Mouse (Mus musculus) midbrain, embryonic 11.5 days (tissue): ENCODE results near the gene Bcl2. TPM values are rescaled to one million over a fixed set of nuclear protein-coding genes. Genes with fewer than 3 reads are reported as not detected.

Experiments
- ATAC-seq: fragments of 200-750 bp; cut with Nextera tagmentation; 2 replicates; pipeline ENCODE4 v1.8.0; 2017; ENCODE audit warnings: moderate TSS enrichment, moderate library complexity; ENCODE audit not compliant: low FRiP score
- DNase-seq: peaks from one replicate; pipeline ENCODE4 v3.0.0; 2015; ENCODE audit warnings: low spot score; ENCODE audit errors: missing footprints
- H3K27ac ChIP-seq: fragments of 300-500 bp; sonication (generic); 2 replicates; pipeline ENCODE4 v1.5.1; 2014; ENCODE audit warnings: low read depth, low read length
- H3K27me3 ChIP-seq: fragments of 300-500 bp; sonication (generic); 2 replicates; pipeline ENCODE4 v1.6.1; 2014; ENCODE audit warnings: mild to moderate bottlenecking, low read length, moderate library complexity, mixed read lengths; ENCODE audit not compliant: control insufficient read depth, insufficient read depth
- H3K36me3 ChIP-seq: fragments of 300-500 bp; sonication (generic); 2 replicates; pipeline ENCODE4 v1.6.1; 2014; ENCODE audit warnings: mild to moderate bottlenecking, low read length, moderate library complexity, mixed read lengths; ENCODE audit not compliant: control insufficient read depth, insufficient read depth
- H3K4me1 ChIP-seq: fragments of 300-500 bp; sonication (generic); 2 replicates; pipeline ENCODE4 v1.6.1; 2014; ENCODE audit warnings: low read length; ENCODE audit not compliant: control insufficient read depth, insufficient read depth
- H3K4me2 ChIP-seq: fragments of 300-500 bp; sonication (generic); 2 replicates; pipeline ENCODE4 v1.6.1; 2014; ENCODE audit warnings: mild to moderate bottlenecking, moderate library complexity
- H3K4me3 ChIP-seq: fragments of 300-500 bp; sonication (generic); 2 replicates; pipeline ENCODE4 v1.5.1; 2014; ENCODE audit warnings: low read depth, low read length
- H3K9ac ChIP-seq: fragments of 300-500 bp; sonication (generic); 2 replicates; pipeline ENCODE4 v1.6.1; 2014; ENCODE audit warnings: low read length
- H3K9me3 ChIP-seq: fragments of 300-500 bp; sonication (generic); 2 replicates; pipeline ENCODE4 v1.6.1; 2016; ENCODE audit warnings: low read length; ENCODE audit not compliant: control insufficient read depth
- WGBS: fragments of 180-500 bp; shearing (Covaris S2); extraction: QIAGEN DNeasy Blood & Tissue Kit; methylation state at CpG from one replicate; pipeline ENCODE4 v1.1.7; 2014; 5-methylcytosine and 5-hydroxymethylcytosine counted together
- polyA plus RNA-seq: library from polyadenylated mRNA; unstranded; fragments of >200 nt; fragmentation: Nextera tagmentation; extraction: Ambion mirVana; gene quantifications from 2 replicates; pipeline ENCODE4 v1.2.1, GENCODE M21; 2014

Gene Bcl2
- 5.7 and 6.2 TPM in 2 replicates for polyA plus RNA-seq

DNA sequence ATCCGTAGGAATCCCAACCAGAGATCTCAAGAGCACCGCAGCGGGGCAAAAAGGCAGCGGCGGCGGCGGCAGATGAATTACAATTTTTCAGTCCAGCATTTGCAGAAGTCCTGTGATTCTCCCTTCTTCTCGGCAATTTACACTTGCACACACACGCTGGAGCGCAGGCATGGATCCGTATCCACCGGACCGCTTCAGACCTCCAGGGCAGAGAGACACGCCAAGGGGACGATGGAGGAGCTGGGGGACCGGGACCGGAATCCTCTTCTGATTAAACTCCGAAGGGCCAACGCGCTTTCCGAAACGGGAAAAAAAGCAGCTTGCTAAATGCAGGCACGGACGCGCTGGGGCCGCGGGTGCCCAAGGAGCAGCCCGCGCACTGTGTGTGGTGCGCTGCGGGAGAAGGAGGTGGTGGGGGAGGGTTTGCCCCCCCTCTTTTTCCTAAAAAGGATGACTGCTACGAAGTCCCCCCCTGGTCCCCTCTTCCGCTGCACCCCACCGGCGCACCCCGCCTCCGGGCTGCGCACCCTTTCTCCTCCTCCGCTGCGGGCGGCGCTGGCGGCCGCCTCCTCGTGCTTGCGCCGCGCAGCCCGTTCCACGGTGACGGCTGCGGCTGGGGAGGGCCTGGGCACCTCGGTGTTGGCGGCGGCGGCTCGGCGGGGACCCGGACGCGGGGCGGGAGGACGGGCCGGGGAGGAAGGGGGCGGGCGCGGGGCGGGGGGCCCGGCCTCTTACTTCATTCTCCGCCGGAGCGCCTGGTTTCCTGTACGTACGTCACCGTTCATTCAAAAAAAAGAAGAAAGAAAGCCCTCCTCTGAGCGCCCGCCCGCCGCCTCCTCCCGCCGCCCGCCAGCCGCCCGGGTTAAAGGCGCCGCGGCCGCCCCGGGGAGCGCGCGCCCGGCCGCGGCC lies at the start of gene Bcl2:
Gene Bcl2 (minus strand): TSS at position 654 of the 909 bp plus-strand sequence.
- WGBS: under 1% methylated on average over 69 of the region's 95 CpGs
- peak; percentile 89 for ATAC-seq

DNA sequence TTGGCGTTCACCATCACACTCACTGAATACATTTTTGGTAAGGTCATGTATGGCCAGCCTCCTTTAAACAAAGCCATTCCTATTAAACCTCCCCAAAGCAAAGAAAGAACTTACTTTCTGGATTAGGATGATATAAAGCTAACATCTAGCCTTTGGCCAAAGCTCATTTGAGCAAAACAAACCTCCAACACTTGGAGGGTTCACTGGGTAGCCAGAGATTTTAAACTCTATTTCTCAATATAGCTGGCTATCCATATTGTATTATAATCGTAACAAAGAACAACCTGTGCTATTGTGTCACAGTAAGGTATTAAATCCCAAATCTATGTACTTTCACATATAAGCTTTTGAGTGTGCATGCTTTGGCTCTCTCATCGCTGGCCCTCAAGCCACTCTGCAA lies 46.7 kb upstream of the Bcl2 start:
- peaks cover 7% of the 10 kb centered on the region for H3K4me1 ChIP-seq
- no peaks in the 10 kb centered on the region for H3K27me3 ChIP-seq
- H3K9ac ChIP-seq: no peak overlapping the region
- H3K9me3 ChIP-seq: no peaks in the 10 kb centered on the region
- H3K4me3 ChIP-seq: no peak overlapping the region
- 88% methylated on average over 3 of the region's 3 CpGs for WGBS
- no peak for ATAC-seq
- no peak overlapping the region for H3K4me2 ChIP-seq
- no peak overlapping the region for H3K27ac ChIP-seq
- DNase-seq: no peak
- no peaks in the 10 kb centered on the region for H3K36me3 ChIP-seq

More for the DNA sequence above, at the start of gene Bcl2:
- peak within 1 kb of the TSS; percentile 85 for H3K4me2 ChIP-seq
- H3K9me3 ChIP-seq: no peaks in the 10 kb centered on the region
- H3K9ac ChIP-seq: peak within 1 kb of the TSS; percentile 91
- no peaks in the 10 kb centered on the region for H3K36me3 ChIP-seq
- peak; percentile 96 for DNase-seq
- H3K4me3 ChIP-seq: peak within 1 kb of the TSS; percentile 74
- peak within 1 kb of the TSS; percentile 73 for H3K27ac ChIP-seq
- peaks cover 13% of the 10 kb centered on the region for H3K4me1 ChIP-seq
- H3K27me3 ChIP-seq: no peaks in the 10 kb centered on the region

DNA sequence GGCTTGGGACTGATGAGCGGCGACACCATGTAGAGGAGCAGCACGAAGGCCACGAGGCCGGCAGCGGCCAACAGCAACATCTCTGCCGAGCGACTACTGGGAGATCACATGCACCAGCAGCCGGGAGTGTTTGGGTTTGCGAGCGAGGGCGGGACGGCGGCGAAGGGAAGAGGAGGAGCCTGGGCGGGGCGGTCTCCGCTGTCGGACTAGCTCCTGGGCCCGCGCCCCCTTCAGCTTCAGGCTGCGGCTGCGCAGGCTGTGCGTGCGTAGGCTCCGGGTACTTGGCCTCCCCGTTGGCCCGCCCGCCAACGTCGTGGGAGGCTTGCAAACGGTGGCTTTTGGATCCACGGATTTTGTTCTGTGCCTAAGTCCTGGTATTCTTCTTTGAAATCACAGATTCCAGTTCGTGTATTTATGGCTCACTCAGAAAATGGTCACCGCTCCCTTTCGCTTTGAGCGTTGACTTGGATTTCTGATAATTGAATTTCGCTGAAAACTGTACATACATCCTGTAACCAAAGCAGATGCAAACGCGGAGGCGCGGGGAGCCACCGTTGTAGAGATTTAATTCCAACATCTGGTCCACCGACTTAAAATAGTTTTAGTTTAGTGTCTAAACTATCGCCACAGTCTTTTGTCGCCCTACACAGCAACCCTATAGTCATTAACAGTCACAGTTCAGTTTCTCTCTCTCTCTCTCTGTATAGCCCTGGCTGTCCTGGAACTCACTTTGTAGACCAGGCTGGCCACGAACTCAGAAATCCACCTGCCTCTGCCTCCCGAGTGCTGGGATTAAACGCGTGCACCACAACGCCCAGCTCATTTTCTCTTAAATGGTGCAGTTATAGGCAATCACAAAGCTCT lies 45.7 kb upstream of the Bcl2 start, which contains the start of gene Kdsr:
Gene Kdsr (minus strand): TSS at position 156 of the 864 bp plus-strand sequence.
- peak; percentile 99 for DNase-seq
- H3K9ac ChIP-seq: peak within 1 kb of the TSS; percentile 73
- 3% methylated on average over 51 of the region's 51 CpGs for WGBS
- peak within 1 kb of the TSS; percentile 56 for H3K4me3 ChIP-seq
- H3K36me3 ChIP-seq: no peaks in the 10 kb centered on the region
- ATAC-seq: peak; percentile 99
- H3K4me1 ChIP-seq: peaks cover 7% of the 10 kb centered on the region
- peak within 1 kb of the TSS; percentile 44; the same call in 1 of the 2 replicates for H3K27ac ChIP-seq
- H3K27me3 ChIP-seq: no peaks in the 10 kb centered on the region
- H3K4me2 ChIP-seq: peak within 1 kb of the TSS; percentile 96
- no peaks in the 10 kb centered on the region for H3K9me3 ChIP-seq

DNA sequence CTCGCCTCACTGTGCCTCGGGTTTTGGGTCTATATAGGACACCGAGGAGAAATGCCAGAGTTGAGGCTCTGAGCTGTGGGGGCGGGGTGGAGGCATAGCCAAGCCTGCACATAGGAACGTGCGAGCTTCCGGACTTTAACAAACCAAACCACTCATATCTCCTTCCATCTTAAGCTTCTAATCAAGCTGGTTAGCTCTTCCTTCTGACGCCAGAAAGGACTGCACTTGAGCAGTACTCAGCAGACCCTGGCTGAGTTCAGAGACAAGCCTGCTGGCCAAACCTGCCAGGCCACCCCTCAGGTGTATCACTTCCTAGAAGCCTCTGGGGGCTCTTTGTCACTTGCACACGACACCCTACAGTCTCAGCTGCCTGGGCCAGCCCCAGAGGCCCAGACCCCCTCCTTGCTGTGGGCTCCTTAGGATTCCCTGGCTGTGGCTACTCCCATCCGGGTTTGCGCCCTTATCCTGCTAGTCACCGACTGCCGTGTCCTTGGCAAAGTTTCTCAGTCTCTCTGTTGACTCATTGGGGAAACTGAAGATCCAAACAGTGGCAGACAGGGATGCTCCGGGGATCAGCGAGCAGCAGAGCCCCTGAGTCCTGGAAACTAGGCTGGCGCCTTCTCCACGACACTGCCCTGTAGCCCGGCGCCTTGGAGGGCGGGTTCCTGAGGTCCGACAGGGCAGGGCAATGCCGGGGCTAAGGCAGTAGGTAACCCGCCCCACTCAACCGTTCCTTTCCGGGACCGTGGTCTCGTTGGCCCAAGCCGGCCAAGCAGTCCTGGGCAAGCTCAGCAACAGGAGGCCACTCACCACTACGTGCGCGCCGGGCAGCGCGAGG lies 44.9 kb upstream of the Bcl2 start:
- peak overlapping the region; percentile 56 for H3K4me3 ChIP-seq
- H3K4me1 ChIP-seq: peaks cover 7% of the 10 kb centered on the region
- peak overlapping the region; percentile 73 for H3K9ac ChIP-seq
- peak overlapping the region; percentile 44; the same call in 1 of the 2 replicates for H3K27ac ChIP-seq
- ATAC-seq (peak; percentile 42), DNase-seq (peak; percentile 92)
- H3K36me3 ChIP-seq: no peaks in the 10 kb centered on the region
- peak overlapping the region; percentile 96 for H3K4me2 ChIP-seq
- no peaks in the 10 kb centered on the region for H3K9me3 ChIP-seq
- WGBS: 5% methylated on average over 34 of the region's 34 CpGs
- H3K27me3 ChIP-seq: no peaks in the 10 kb centered on the region

DNA sequence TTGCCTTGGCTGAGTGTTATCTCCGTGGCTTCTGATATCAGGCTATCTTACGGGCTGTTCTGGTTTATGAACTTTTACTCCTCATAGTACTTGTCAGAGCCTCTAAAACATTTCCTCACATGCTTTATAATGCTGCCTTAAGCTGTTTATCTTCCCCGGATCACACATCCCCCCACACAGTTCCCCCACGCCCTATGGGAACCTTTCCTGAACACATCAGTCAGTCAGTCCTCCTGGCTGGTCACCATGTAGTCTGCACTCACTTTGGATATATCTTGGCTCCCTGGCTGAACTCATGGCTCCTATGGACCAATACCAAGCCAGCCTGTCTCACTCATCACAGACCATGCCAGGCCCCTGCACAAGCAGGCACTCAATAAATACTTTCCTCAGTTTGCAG lies 42.6 kb upstream of the Bcl2 start:
- no peak for ATAC-seq
- 92% methylated on average over 4 of the region's 4 CpGs for WGBS
- no peak for DNase-seq
- Histone ChIP-seq H3K27me3 (no peaks in the 10 kb centered on the region), H3K36me3 (no peaks in the 10 kb centered on the region), H3K4me2 (no peak overlapping the region), H3K4me1 (peaks cover 7% of the 10 kb centered on the region), H3K27ac (no peak overlapping the region), H3K9ac (no peak overlapping the region), H3K9me3 (no peaks in the 10 kb centered on the region), H3K4me3 (no peak overlapping the region)

DNA sequence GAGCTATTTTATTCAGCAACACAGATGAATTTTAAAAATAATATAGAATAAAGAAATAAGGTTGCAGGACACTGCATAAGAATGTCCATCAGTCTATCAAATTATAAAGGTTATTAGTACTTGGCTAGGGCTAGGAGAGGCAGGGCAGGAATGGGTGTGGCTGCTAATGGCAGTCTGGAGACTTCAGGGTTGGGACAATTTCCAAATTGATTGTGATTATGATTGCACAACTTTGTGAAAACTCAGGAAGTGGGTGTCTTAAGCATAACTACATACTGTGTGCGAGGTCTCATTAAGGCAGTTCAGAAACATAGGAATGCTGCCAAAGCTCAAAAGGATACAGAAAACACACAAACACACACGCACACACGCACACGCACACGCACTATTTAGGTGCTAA lies 37.9 kb upstream of the Bcl2 start:
- H3K27me3 ChIP-seq: no peaks in the 10 kb centered on the region
- H3K27ac ChIP-seq: no peak overlapping the region
- no peak overlapping the region for H3K4me2 ChIP-seq
- H3K9me3 ChIP-seq: no peaks in the 10 kb centered on the region
- H3K36me3 ChIP-seq: no peaks in the 10 kb centered on the region; the same call in 1 of the 2 replicates
- ATAC-seq (no peak), DNase-seq (no peak)
- 94% methylated on average over 5 of the region's 5 CpGs for WGBS
- no peak overlapping the region for H3K4me3 ChIP-seq
- no peak overlapping the region for H3K9ac ChIP-seq
- no peaks in the 10 kb centered on the region for H3K4me1 ChIP-seq

DNA sequence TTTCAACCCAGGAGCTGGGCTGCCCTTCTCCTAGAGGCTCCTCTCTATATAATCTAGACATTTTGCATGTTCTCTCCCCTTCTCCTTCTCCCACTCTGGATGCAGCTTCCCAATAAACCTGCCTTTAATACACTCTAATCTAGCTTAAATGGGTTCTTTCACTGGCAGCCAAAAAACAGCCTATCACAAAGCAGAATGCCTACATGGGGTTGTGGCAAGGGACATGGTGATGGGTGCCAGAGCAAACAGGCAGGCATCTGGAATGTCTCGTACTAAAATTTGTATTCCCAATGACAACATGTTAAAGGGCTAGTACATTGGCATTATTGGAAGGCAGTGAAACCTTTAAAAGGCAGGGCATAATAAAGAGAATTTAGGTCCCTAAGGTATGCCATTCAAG lies 36.6 kb upstream of the Bcl2 start:
- H3K4me3 ChIP-seq: no peak overlapping the region
- no peak for ATAC-seq

DNA sequence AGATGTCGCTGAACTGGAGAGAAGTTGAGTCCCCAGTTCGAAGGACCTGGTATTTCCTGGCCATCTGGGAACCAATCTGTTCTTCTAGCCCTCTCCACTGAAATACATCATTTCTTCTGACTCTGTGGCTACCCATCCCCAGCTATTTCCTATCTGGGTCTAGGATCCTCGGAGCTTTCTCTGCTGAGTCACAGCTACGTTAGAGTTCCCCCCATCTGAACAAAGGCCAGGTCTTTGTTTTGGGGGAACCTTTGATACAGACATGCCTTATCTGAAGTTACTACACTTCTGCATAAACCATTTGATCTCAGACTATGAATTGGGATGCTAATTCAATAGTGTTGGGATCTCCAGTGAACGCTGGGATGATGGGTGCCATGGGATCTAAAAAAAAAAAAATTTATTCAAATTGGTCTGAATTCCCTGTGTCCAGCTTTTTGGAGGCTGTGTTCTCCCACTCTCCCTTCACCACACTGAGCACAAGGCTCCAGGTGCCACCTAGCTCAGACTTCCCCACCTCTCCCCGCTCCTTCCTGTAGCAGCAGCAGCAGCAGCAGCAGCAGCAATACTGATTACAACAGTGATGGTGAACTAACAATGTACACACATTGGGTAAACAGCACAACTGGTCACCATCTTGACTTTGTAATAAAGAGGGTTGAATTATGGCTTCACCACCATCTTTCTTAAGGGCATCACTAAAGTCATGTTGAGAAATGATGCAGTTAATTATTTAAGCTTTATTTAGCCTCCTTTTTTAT lies 34.7 kb upstream of the Bcl2 start:
- Histone ChIP-seq H3K27me3 (no peaks in the 10 kb centered on the region), H3K4me1 (no peaks in the 10 kb centered on the region), H3K9me3 (no peaks in the 10 kb centered on the region), H3K4me2 (no peak overlapping the region), H3K36me3 (peaks cover 3% of the 10 kb centered on the region; the same call in 1 of the 2 replicates), H3K27ac (no peak overlapping the region), H3K4me3 (no peak overlapping the region), H3K9ac (no peak overlapping the region)
- 85% methylated on average over 6 of the region's 6 CpGs for WGBS
- no peak for DNase-seq
- no peak for ATAC-seq

More for the DNA sequence above, 36.6 kb upstream of the Bcl2 start:
- no peak for DNase-seq
- Histone ChIP-seq H3K9me3 (no peaks in the 10 kb centered on the region), H3K27me3 (no peaks in the 10 kb centered on the region), H3K4me2 (no peak overlapping the region), H3K4me1 (no peaks in the 10 kb centered on the region), H3K36me3 (peaks cover 3% of the 10 kb centered on the region; the same call in 1 of the 2 replicates), H3K27ac (no peak overlapping the region), H3K9ac (no peak overlapping the region)
- WGBS: 95% methylated on average over 1 of the region's 1 CpGs
